Mouse (Mus musculus) bone marrow, adult 2 months (tissue): ENCODE results near the gene Gm11037. TPM values are rescaled to one million over a fixed set of nuclear protein-coding genes. Genes with fewer than 3 reads are reported as not detected.

Experiments
- H3K27ac ChIP-seq: fragments of 200-500 bp; 2 replicates; pipeline ENCODE4 v1.5.1; 2012; ENCODE audit warnings: low read depth, mild to moderate bottlenecking, control low read depth, inconsistent platforms, low read length; ENCODE audit not compliant: control insufficient read depth, poor library complexity, insufficient read depth
- H3K4me1 ChIP-seq: fragments of 200-500 bp; 2 replicates; pipeline ENCODE4 v1.6.1; 2011; ENCODE audit warnings: low read length; ENCODE audit not compliant: control insufficient read depth, insufficient read depth
- H3K4me3 ChIP-seq: fragments of 200-500 bp; replicated peaks from 2 replicates; pipeline ENCODE3; 2011; ENCODE audit warnings: mild to moderate bottlenecking, low read depth, low read length, control low read depth; ENCODE audit not compliant: control insufficient read depth
- CTCF ChIP-seq: fragments of 200-500 bp; IDR thresholded peaks from 2 replicates; pipeline ENCODE4 v1.5.1; 2011; ENCODE audit warnings: low read length, control low read depth; ENCODE audit not compliant: control insufficient read depth, insufficient read depth
- POLR2A ChIP-seq: fragments of 200-500 bp; IDR thresholded peaks from 2 replicates; pipeline ENCODE4 v1.6.1; 2011; ENCODE audit warnings: low read depth, mild to moderate bottlenecking, control low read depth, low read length, borderline replicate concordance; ENCODE audit not compliant: control insufficient read depth
- WGBS: fragments of 180-500 bp; shearing (Covaris S2); methylation state at CpG from one replicate; pipeline ENCODE4 v1.1.7; 2018; 5-methylcytosine and 5-hydroxymethylcytosine counted together
- polyA plus RNA-seq: library from polyadenylated mRNA; stranded (reverse); fragments of >200 nt; gene quantifications from 2 replicates; pipeline ENCODE4 v1.2.4, GENCODE M21; 2011; ENCODE audit warnings: low replicate concordance; ENCODE audit not compliant: missing spikeins, insufficient read depth, insufficient read length

Gene Gm11037
- polyA plus RNA-seq, 1 experiment = not detected

GRCm38 (mm10) chr2:131125157-131125963 lies 7.9 kb upstream of the Gm11037 start:
- Histone ChIP-seq H3K4me1 (0 out of 2 replicates have a peak, but pooled peaks cover 2% of the 10 kb centered on the region), H3K4me3 (no peak overlapping the region), H3K27ac (no peak overlapping the region)
- TF ChIP-seq POLR2A = no peak
- TF ChIP-seq CTCF = no peak
- 83% methylated on average over 9 of the region's 9 CpGs for WGBS

GRCm38 (mm10) chr2:131125964-131126815 lies 7.1 kb upstream of the Gm11037 start:
- Histone ChIP-seq H3K27ac (no peak overlapping the region), H3K4me1 (0 out of 2 replicates have a peak, but pooled peaks cover 2% of the 10 kb centered on the region), H3K4me3 (no peak overlapping the region)
- WGBS = 77% methylated on average over 9 of the region's 9 CpGs
- TF ChIP-seq POLR2A (no peak), CTCF (no peak)

DNA sequence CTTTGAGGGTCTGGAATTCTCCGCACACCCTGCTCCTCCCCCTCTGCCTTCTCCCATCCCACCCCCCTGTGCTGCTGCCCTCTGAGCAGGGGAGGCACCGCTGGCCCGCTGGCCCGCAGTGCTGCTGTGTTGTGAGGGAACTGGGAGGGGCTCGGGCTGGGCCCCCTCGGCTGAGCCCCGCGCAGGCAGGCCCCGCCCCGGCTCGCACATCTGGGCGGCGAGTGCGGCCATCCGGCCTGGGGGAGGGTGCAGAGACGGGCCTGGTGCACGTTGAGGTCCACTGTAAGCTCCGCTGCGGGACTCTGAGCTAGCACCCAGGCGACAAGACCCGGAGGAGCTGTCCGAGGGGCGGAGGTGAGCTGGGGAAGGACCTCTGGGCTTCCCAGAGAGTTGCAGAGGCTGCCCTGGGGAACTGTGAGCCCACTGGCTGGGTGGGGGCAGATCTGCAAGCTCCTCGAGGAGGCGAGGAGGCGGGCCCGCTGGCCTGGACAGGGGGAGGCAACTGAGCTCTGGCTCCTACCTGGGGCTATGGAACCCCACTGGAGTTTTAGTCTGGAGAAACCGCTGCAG lies 6.1 kb upstream of the Gm11037 start, which contains the start of gene Hspa12b:
Gene Hspa12b (plus strand): TSS at position 120 of the 570 bp plus-strand sequence.
- no peak within 1 kb of the TSS for H3K27ac ChIP-seq
- 4% methylated on average over 28 of the region's 28 CpGs for WGBS
- TF ChIP-seq POLR2A (no peak), CTCF (no peak)
- no peak within 1 kb of the TSS for H3K4me3 ChIP-seq
- H3K4me1 ChIP-seq = 0 out of 2 replicates have a peak, but pooled peaks cover 2% of the 10 kb centered on the region

GRCm38 (mm10) chr2:131128211-131128610 lies 5.1 kb upstream of the Gm11037 start:
- Histone ChIP-seq H3K4me1 (0 out of 2 replicates have a peak, but pooled peaks cover 2% of the 10 kb centered on the region), H3K27ac (no peak overlapping the region)
- WGBS = 81% methylated on average over 5 of the region's 5 CpGs

GRCm38 (mm10) chr2:131128636-131129157 lies 4.6 kb upstream of the Gm11037 start:
- Histone ChIP-seq H3K27ac (no peak overlapping the region), H3K4me1 (0 out of 2 replicates have a peak, but pooled peaks cover 2% of the 10 kb centered on the region), H3K4me3 (no peak overlapping the region)
- WGBS = 69% methylated on average over 3 of the region's 3 CpGs
- TF ChIP-seq CTCF (no peak), POLR2A (no peak)

More at GRCm38 (mm10) chr2:131128211-131128610, 5.1 kb upstream of the Gm11037 start:
- no peak overlapping the region for H3K4me3 ChIP-seq
- TF ChIP-seq CTCF = no peak
- no peak for TF ChIP-seq POLR2A

DNA sequence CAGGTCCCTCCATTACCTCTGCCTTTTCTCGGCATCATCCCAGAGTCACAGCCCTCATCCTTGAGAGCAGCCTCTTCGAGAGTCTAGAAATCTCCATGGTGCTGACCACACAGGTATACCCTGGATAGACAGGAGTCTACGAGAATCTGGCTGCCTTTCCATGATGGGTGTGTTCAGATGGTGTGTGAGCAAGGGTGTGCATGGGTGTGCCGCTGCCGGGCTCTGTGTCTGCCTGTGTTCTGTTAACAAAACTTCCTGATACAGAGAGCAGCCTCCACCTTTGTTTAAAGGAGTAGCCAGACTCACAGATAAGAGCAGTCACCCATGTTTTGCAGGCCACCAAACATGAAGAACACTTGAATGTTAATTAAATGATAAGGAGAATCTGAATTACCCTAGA lies 3.5 kb upstream of the Gm11037 start:
- peaks cover 3% of the 10 kb centered on the region; the same call in 1 of the 2 replicates for H3K4me1 ChIP-seq
- no peak overlapping the region for H3K27ac ChIP-seq
- no peak overlapping the region for H3K4me3 ChIP-seq
- TF ChIP-seq CTCF = no peak
- no peak for TF ChIP-seq POLR2A
- 75% methylated on average over 5 of the region's 5 CpGs for WGBS

GRCm38 (mm10) chr2:131130849-131131248 lies 2.4 kb upstream of the Gm11037 start:
- no peak for TF ChIP-seq CTCF
- TF ChIP-seq POLR2A = no peak
- Histone ChIP-seq H3K4me3 (no peak overlapping the region), H3K27ac (no peak overlapping the region), H3K4me1 (peaks cover 5% of the 10 kb centered on the region; the same call in 1 of the 2 replicates)
- WGBS = 82% methylated on average over 2 of the region's 2 CpGs
